Mouse (Mus musculus) ES-Bruce4 (cell line): Measurements from ENCODE around the gene Tnrc6c.

Source experiments
- CTCF ChIP-seq: IDR thresholded peaks from one replicate; pipeline ENCODE4 v1.8.1; 2011; ENCODE audit warnings: low read depth, low read length
- EP300 ChIP-seq: IDR thresholded peaks from 2 replicates; pipeline ENCODE4 v1.6.1; 2011; ENCODE audit warnings: low read depth, low read length; ENCODE audit not compliant: insufficient read depth
- POLR2A ChIP-seq: IDR thresholded peaks from one replicate; pipeline ENCODE4 v1.8.1; 2011; ENCODE audit warnings: low read length; ENCODE audit not compliant: insufficient read depth

GRCm38 (mm10) chr11:117769683-117770047, 115.6 kb downstream of the Tnrc6c start:
- TF ChIP-seq CTCF (no peak), POLR2A (no peak), EP300 (no peak)
